Mouse (Mus musculus): ENCODE measurements around the gene Srd5a1. TPM values are rescaled to one million over a fixed set of nuclear protein-coding genes. Genes with fewer than 3 reads are reported as not detected.
A peak's percentile ranks its signal among the peaks of the same experiment; 100 is the strongest.

Srd5a1 gene
- total RNA-seq (2021) = 1 to 10 TPM; 6.9 to 8.5 TPM
- long read RNA-seq, experiment 1, transcript Srd5a1-202 (5 exons, 2,644 nt) = major isoform, 10 of 10 reads
- long read RNA-seq, experiment 1, partial matches to known transcripts = 0 of 10 reads
- long read RNA-seq, experiment 1, other reads (novel, unspliced or antisense) = 0 of 10 reads
- long read RNA-seq, experiment 2, transcript Srd5a1-202 (5 exons, 2,644 nt) = major isoform, 5 of 6 reads
- long read RNA-seq, experiment 2, partial matches to known transcripts = 0 of 6 reads
- long read RNA-seq, experiment 2, other reads (novel, unspliced or antisense) = 0 of 6 reads

- peak; percentile 97 to 99 for DNase-seq (ENCODE audit: extremely low spot score in 1 of 2, low spot score in 2 of 2)
- intact Hi-C loops (cut with DNase I) = loop anchor here (1.0 to 2.0 kb wide), 3 partner anchors 59 to 101 kb away; no protein-coding TSS in a partner anchor
- no peak for TF ChIP-seq CTCF (IDR thresholded peaks at IDR 0.05)
- Histone ChIP-seq H3K27ac (peak within 1 kb of the TSS; percentile 100), H3K4me3 (peak within 1 kb of the TSS; percentile 98)
Observed at GRCm38 (mm10) chr13:69611398-69612174, at the start of gene Srd5a1. TSS of gene Srd5a1 (minus strand) at chr13:69611442.

- DNase-seq (ENCODE audit: extremely low spot score in 1 of 2, low spot score in 2 of 2) = peak in 1 of 2 experiments; percentile 3
- TF ChIP-seq CTCF (IDR thresholded peaks at IDR 0.05) = no peak
- Histone ChIP-seq H3K4me3 (no peak overlapping the region), H3K27ac (no peak overlapping the region)
- intact Hi-C loops (cut with DNase I) = loop anchor here (2.0 kb wide), 2 partner anchors 102 to 144 kb away; no protein-coding TSS in a partner anchor
Observed at GRCm38 (mm10) chr13:69654508-69654907, 43.3 kb upstream of the Srd5a1 start.

- TF ChIP-seq CTCF (IDR thresholded peaks at IDR 0.05) = no peak
- no peak overlapping the region for H3K27ac ChIP-seq
- intact Hi-C loops (cut with DNase I) = no loop called here
- DNase-seq (ENCODE audit: extremely low spot score in 1 of 2, low spot score in 2 of 2) = no peak
- no peak overlapping the region for H3K4me3 ChIP-seq
Observed at GRCm38 (mm10) chr13:69646481-69646880, 35.2 kb upstream of the Srd5a1 start.

GRCm38 (mm10) chr13:69645694-69646423 is 34.6 kb upstream of the Srd5a1 start:
- Histone ChIP-seq H3K27ac (no peak overlapping the region), H3K4me3 (no peak overlapping the region)
- TF ChIP-seq CTCF (IDR thresholded peaks at IDR 0.05) = no peak
- intact Hi-C loops (cut with DNase I) = no loop called here
- DNase-seq (ENCODE audit: extremely low spot score in 1 of 2, low spot score in 2 of 2) = no peak

GRCm38 (mm10) chr13:69644427-69645166 is 33.4 kb upstream of the Srd5a1 start:
- Histone ChIP-seq H3K27ac (no peak overlapping the region), H3K4me3 (no peak overlapping the region)
- no peak for TF ChIP-seq CTCF (IDR thresholded peaks at IDR 0.05)
- no peak for DNase-seq (ENCODE audit: extremely low spot score in 1 of 2, low spot score in 2 of 2)
- intact Hi-C loops (cut with DNase I) = no loop called here

- no peak overlapping the region for H3K4me3 ChIP-seq
- TF ChIP-seq CTCF (IDR thresholded peaks at IDR 0.05) = no peak
- intact Hi-C loops (cut with DNase I) = no loop called here
- no peak overlapping the region for H3K27ac ChIP-seq
- no peak for DNase-seq (ENCODE audit: extremely low spot score in 1 of 2, low spot score in 2 of 2)
Observed at GRCm38 (mm10) chr13:69643937-69644336, 32.7 kb upstream of the Srd5a1 start.

GRCm38 (mm10) chr13:69642656-69643216 is 31.5 kb upstream of the Srd5a1 start:
- intact Hi-C loops (cut with DNase I) = no loop called here
- Histone ChIP-seq H3K4me3 (no peak overlapping the region), H3K27ac (no peak overlapping the region)
- no peak for DNase-seq (ENCODE audit: extremely low spot score in 1 of 2, low spot score in 2 of 2)
- no peak for TF ChIP-seq CTCF (IDR thresholded peaks at IDR 0.05)

- Histone ChIP-seq H3K27ac (no peak overlapping the region), H3K4me3 (no peak overlapping the region)
- no peak for DNase-seq (ENCODE audit: extremely low spot score in 1 of 2, low spot score in 2 of 2)
- no peak for TF ChIP-seq CTCF (IDR thresholded peaks at IDR 0.05)
- intact Hi-C loops (cut with DNase I) = no loop called here
Observed at GRCm38 (mm10) chr13:69641017-69641416, 29.8 kb upstream of the Srd5a1 start.

- no peak for TF ChIP-seq CTCF (IDR thresholded peaks at IDR 0.05)
- intact Hi-C loops (cut with DNase I) = no loop called here
- H3K27ac ChIP-seq = no peak overlapping the region
- H3K4me3 ChIP-seq = no peak overlapping the region
- no peak for DNase-seq (ENCODE audit: extremely low spot score in 1 of 2, low spot score in 2 of 2)
Observed at GRCm38 (mm10) chr13:69640541-69640940, 29.3 kb upstream of the Srd5a1 start.

GRCm38 (mm10) chr13:69640126-69640525 is 28.9 kb upstream of the Srd5a1 start:
- no peak for DNase-seq (ENCODE audit: extremely low spot score in 1 of 2, low spot score in 2 of 2)

GRCm38 (mm10) chr13:69639251-69639650 is 28.0 kb upstream of the Srd5a1 start:
- Histone ChIP-seq H3K4me3 (no peak overlapping the region), H3K27ac (no peak overlapping the region)
- intact Hi-C loops (cut with DNase I) = no loop called here
- no peak for DNase-seq (ENCODE audit: extremely low spot score in 1 of 2, low spot score in 2 of 2)
- TF ChIP-seq CTCF (IDR thresholded peaks at IDR 0.05) = no peak

More at GRCm38 (mm10) chr13:69640126-69640525, 28.9 kb upstream of the Srd5a1 start:
- no peak for TF ChIP-seq CTCF (IDR thresholded peaks at IDR 0.05)
- Histone ChIP-seq H3K27ac (no peak overlapping the region), H3K4me3 (no peak overlapping the region)
- intact Hi-C loops (cut with DNase I) = no loop called here
